Mouse (Mus musculus): ENCODE results near the gene Actr1a. TPM values are rescaled to one million over a fixed set of nuclear protein-coding genes. Genes with fewer than 3 reads are reported as not detected.

Gene Actr1a
- total RNA-seq, 2 experiments from 2014 or later, result 80.8 to 88.7 TPM

- peak in 1 of 2 experiments; percentile 54 for DNase-seq (ENCODE audit: low spot score in 2 of 2)
Measured at GRCm38 (mm10) chr19:46356701-46357138, 38.8 kb downstream of the Actr1a start.

- no peak for DNase-seq (ENCODE audit: low spot score in 2 of 2)
Measured at GRCm38 (mm10) chr19:46350168-46350932, 45.2 kb downstream of the Actr1a start, which contains the start of gene 2310034G01Rik. Gene 2310034G01Rik (minus strand): TSS chr19:46350302.

DNA sequence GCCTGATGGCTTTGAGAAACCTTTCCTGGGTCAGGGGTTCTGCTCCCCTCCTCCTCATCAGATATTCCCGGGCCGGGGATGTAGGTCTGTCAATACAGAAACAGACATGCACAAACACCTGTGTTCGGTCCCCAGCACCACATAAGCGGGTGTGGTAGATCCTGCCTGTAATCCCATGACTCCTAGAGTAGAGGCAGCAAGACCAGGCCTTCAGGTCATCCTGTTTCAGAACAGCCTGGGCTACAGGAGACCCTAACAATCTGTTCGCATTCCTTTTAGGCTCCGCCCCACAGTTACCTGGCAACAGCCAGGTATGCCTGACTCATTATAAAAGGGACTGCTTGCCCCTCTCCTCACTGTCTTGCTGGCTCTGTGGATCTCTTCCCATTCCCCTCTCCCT, 46.0 kb downstream of the Actr1a start:
- DNase-seq (ENCODE audit: low spot score in 2 of 2), result no peak

DNA sequence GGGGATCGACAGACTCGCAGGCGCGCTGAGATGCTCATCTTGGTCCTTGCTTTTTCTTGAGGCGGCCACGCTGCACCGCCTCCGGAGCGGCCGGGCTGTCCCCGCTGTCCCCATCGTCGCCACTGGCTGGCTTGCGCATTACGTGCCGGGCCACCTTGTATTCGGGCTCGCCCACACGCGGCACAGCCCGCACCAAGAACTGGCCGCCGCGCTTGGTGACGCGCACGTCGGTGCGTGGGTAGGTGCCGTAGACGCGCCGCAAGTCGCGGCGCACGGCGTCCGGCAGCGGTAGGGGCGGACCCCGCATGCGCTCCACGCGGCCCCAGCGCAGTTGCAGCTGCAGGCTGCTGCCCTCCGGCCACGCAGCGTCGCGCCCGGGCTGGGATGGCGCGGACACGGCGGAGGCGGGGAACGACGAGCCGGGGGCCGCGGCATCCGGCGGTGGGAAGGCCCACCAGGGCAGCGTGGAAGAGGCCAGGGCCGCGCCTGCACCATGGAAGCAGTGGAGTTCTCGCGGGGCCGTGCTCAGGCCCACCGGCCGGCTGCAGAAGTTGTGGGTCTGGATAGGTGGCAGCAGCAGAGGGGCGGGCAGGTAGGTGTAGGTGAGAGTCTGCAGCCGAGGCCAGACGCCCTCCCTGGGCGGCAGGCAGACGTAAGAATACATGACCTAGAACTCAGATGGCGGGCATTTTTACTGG, 46.6 kb downstream of the Actr1a start:
- DNase-seq (ENCODE audit: low spot score in 2 of 2), result peak; percentile 76 to 80

DNA sequence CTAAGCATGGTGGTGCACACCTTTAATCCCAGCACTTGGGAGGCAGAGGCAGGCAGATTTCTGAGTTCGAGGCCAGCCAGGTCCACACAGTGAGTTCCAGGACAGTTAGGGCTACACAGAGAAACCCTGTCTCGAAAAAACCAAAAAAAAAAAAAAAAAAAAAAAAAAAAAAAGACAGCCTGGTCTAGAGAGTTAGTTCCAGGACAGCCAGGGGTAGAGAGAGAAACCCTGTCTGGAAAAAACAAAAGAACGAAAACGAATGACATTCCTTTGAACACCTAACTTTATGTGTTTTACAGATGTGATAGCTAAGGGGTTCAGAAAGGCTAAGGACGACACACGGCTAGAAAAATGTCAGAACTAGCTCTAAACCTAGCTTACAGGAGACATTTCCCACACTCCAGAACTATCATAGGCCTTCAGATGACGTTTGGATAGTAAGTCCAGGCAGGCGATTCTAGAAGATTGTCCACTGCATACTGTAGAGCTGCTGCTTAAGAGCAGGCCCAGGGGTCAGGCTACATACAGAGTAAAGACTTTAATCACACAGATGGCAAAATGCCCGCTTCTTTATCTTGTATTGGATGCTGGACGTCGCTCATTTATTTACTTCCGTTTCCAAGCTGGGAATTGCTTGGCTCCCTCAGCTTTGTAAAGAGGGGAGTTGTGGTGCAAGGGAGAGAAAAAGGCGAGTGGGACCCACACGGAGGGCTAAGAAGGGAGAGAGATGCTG, 47.4 kb downstream of the Actr1a start:
- no peak for DNase-seq (ENCODE audit: low spot score in 2 of 2)

GRCm38 (mm10) chr19:46347146-46347545, 48.4 kb downstream of the Actr1a start:
- no peak for DNase-seq (ENCODE audit: low spot score in 2 of 2)

DNA sequence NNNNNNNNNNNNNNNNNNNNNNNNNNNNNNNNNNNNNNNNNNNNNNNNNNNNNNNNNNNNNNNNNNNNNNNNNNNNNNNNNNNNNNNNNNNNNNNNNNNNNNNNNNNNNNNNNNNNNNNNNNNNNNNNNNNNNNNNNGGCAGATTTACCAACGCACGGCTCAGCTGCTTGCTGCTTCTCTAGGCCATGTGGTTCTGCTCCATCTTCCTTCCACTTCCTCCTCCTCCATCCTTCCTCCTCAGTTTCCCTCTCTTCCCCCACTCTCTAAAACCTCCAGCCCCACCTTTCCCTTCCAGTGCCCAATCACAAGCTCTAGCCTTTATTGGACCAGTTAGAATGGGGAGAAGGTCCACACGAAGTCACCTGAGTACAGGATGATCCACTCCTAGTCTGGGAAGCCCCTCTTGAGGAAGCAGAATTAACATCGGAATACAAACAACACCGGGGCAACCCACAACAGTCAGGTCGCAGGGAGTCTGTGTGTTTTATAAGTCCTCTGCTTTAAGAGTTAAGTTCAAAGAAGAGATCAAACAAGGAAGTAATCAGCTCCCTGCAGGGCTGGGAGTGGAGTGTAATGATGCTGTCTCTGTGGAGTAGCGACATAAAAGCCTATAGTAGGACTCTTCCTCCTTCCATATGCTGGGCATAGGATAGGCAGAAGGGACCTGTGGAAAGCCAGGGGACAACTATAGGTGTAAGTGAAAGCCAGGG, 50.7 kb downstream of the Actr1a start:
- no peak for DNase-seq (ENCODE audit: low spot score in 2 of 2)

DNA sequence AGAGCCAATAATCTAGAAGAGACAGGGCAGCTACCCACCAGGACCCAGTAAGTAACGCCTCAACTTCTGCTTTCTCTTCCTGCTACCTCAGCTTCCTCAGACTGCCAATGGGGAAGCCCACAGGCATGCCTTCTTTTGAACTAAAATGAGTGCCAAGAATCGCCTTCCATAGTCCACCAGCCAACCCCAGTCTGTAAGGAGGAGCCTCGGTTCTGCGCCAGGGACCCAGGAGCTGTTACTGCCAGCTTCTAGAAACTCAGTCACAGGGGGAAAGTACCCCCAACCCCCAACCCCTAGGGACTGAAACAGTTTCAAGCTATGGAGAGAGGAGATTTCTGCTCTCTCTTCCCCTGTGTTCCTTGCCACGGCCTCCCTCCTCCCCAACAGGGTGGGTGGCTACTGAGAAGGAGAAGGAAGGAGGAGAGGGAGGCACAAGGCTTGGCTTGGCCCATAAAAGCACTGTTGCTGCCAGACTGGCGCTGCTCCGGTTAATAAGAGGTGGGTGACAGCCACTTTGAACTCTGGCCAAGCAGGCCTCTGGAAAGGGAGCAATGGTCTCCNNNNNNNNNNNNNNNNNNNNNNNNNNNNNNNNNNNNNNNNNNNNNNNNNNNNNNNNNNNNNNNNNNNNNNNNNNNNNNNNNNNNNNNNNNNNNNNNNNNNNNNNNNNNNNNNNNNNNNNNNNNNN, 56.1 kb downstream of the Actr1a start:
- DNase-seq (ENCODE audit: low spot score in 2 of 2), result no peak

- no peak for DNase-seq (ENCODE audit: low spot score in 2 of 2)
Measured at GRCm38 (mm10) chr19:46338942-46339286, 56.6 kb downstream of the Actr1a start.

DNA sequence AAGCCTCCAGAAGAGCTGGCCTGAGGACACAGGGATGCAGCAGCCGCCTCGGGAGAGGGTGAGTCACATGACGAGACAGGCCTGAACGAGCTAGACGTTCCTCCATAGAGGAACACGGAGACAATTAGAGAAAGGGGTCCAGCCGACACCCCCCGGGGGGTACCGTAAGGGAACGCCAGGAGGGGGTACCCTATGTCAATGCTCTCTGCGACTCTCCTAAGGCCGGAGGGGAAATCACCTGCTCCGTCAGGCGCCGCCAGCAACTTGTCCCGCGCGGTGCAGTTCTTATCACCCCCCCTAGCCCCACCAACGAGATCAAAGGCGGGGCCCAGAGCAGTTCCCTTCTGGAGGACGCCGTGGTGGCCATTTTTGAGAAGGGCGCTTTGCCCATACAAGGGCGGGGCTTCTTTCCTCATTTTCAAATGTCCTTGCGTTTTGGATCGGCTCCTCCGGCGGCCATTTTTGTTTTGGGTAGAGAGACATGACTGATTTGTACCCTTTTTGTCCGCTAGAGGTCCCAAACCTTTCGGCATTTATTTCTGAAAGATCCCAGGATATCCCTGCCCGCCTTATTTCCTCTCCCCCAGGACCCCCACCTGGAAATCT, 57.1 kb downstream of the Actr1a start, which contains the start of gene Cuedc2:
Cuedc2 (minus strand) TSS at position 372 of the 606 bp plus-strand sequence.
- DNase-seq (ENCODE audit: low spot score in 2 of 2), result peak; percentile 87 to 94

GRCm38 (mm10) chr19:46337719-46338330, 57.7 kb downstream of the Actr1a start:
- DNase-seq (ENCODE audit: low spot score in 2 of 2), result no peak

GRCm38 (mm10) chr19:46333906-46334305, 61.6 kb downstream of the Actr1a start:
- no peak for DNase-seq (ENCODE audit: low spot score in 2 of 2)

DNA sequence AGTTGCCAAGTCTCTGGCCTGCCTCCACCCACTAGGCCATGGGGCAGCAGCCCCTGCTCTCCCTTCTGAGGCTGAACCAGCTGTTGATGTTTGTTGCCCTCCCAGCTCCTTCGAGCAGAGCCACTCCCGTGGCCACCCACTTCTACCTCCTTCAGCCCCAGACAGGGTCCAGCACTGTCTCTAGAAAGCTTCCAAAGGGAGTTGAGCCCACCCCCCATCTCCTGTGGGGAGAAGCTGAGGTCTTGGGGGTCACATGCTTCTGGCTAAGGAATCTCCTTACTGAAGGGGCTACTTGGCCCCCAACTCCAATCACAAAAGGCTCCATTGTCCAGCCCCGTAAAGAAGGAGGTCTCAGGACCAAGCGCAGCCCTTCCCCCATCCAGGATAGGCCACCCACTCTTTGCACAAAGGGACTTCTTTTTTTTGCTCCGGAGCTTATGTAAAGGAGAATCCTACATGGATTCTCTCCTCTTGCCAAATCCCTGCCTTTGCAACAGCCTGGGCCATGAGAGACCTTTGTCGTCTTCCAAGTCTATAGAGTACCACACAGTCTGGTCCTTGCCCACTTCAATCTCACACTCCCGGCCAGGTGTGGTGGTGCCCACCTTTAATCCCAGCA, 62.7 kb downstream of the Actr1a start:
- peak in 1 of 2 experiments; percentile 6 for DNase-seq (ENCODE audit: low spot score in 2 of 2)

DNA sequence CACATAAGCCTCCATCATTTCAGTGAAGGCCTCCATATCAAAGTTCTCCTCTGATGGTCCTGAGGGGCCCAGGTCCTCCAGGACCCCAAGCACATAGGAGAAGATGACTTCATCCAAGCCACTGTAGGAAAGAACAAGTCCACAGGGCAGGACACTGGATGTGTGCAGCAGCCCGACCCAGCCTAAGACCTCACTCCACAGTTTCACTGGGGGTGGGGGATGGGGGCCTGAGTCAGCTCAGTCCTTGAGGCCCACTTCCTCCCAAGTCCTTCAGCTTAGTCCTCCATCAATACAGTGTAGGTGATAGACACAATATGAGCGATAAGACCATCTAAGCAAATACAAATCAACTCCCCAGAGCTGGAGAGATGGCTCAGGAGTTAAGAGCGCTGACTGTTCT, 63.6 kb downstream of the Actr1a start:
- peak in 1 of 2 experiments; percentile 8 for DNase-seq (ENCODE audit: low spot score in 2 of 2)

DNA sequence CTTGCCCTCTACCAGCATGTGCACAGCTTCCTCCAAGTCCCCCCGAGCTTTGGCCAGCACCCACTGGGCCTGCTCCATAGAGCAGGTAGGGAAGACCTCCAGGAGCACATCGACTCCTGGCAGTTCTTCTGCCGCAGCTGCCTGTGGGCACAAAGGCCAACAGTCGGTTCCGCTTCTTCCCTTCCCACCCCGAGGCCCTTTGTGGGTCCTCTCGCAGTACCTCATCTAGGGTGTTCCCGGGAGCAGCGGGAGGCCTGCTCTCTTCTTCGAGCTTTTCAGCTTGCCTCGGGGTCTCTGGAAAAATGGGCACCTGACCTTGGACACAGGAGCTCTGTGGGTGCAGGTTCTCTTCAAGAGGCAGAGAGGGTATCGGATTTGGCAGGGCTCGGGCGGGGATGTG, 64.2 kb downstream of the Actr1a start:
- peak in 1 of 2 experiments; percentile 7 for DNase-seq (ENCODE audit: low spot score in 2 of 2)

DNA sequence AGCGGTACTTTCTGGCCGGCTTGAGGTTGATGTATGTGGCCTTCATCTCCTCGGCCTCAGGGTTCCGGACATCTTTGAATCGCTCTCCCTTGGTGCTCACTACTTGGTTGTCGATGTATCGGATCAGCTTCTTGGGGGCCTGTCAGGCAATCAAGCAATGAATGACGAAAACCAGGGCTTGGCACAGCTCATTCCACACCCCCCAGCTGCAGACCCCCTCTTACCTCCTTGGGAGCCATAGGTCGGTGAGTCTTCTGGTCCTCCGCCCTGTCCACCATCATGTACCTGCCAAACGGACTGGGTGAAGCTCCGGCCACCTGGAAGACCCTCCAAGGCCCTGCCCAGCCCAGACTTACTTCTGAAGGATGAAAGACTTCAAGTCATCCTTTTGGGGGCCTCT, 64.9 kb downstream of the Actr1a start:
- DNase-seq (ENCODE audit: low spot score in 2 of 2), result peak in 1 of 2 experiments; percentile 8

- peak; percentile 74 to 82 for DNase-seq (ENCODE audit: low spot score in 2 of 2)
Measured at GRCm38 (mm10) chr19:46329951-46330350, 65.6 kb downstream of the Actr1a start.

DNA sequence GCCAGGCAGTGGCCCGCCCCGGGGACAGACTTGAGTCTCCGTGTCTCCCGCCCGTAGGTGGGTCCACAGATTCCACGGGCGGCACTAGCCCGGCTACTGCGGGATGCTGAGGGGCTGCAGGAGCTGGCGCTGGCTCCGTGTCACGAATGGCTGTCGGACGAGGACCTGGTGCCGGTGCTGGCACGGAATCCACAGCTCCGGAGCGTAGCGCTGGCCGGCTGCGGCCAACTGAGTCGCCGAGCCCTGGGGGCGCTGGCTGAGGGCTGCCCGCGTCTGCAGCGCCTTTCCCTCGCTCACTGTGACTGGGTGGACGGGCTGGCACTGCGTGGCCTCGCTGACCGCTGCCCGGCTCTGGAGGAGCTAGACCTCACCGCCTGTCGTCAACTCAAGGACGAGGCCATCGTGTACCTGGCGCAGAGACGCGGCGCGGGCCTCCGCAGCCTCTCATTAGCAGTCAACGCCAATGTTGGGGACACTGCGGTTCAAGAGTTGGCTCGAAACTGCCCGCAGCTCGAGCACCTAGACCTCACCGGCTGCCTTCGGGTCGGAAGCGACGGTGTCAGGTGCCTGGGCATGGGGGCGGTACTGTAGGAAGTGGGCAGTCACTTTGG, 66.4 kb downstream of the Actr1a start:
- DNase-seq (ENCODE audit: low spot score in 2 of 2), result peak in 1 of 2 experiments; percentile 13
